Mouse (Mus musculus): ENCODE measurements around the gene Plcxd1. TPM values are rescaled to one million over a fixed set of nuclear protein-coding genes. Genes with fewer than 3 reads are reported as not detected.
"Not testable (repeated sequence)": the region's sequence is repeated elsewhere in the genome, so short reads cannot be mapped to it uniquely, and the experiment has no call there.

The Plcxd1 gene
- 1 to 10 TPM; 5.0 to 5.1 TPM for total RNA-seq (2021)
- long read RNA-seq, partial matches to known transcripts, result 5 of 10 reads
- long read RNA-seq, other reads (novel, unspliced or antisense), result 5 of 10 reads

- DNase-seq (ENCODE audit: low spot score in 2 of 2), result no peak
Observed at GRCm38 (mm10) chr5:110099656-110100580, at the start of gene Plcxd1. TSS of gene Plcxd1 (plus strand) at chr5:110099969.

GRCm38 (mm10) chr5:110057637-110058408 is 41.9 kb upstream of the Plcxd1 start:
- peak; percentile 77 to 91 for DNase-seq (ENCODE audit: low spot score in 2 of 2)

DNA sequence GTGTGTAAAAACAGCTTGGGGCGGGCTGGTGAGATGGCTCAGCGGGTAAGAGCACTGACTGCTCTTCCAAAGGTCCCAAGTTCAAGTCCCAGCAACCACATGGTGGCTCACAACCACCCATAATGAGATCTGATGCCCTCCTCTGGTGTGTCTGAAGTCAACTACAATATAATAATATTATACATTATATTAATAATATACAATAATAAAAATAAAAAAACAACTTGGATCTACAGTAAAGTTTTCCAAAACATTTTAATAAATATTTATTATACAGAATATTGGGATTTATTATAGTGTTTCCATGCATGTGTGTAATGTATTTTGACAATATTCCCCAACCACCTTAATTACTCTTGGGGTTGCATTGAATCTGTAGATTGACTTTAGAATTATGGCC is 27.4 kb upstream of the Plcxd1 start, which contains the start of gene Gm17655:
TSS of gene Gm17655 (minus strand) at position 101 of the 400 bp plus-strand sequence.
- DNase-seq (ENCODE audit: low spot score in 2 of 2), result not testable (repeated sequence)

DNA sequence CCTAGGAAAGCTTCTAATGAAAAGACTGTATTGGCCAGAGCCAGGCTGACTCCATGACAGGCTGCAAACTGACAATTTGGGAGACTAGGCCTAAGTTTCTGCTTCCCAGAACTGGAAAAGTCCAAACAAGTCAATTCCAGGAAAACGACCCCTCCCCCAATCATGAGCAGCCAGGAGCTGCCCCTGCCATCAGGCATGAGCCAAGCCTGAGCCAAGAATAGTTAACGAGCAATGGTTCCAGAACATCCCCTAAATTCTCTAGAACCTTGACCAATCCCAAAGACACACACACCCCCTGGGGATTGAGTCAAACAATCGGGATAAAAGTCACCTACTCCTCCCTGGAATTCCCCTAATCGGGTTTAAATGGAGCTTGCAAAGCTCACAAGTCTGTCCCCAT is 16.8 kb upstream of the Plcxd1 start:
- no peak for DNase-seq (ENCODE audit: low spot score in 2 of 2)

GRCm38 (mm10) chr5:110086161-110086866 is 13.5 kb upstream of the Plcxd1 start:
- DNase-seq (ENCODE audit: low spot score in 2 of 2), result no peak

DNA sequence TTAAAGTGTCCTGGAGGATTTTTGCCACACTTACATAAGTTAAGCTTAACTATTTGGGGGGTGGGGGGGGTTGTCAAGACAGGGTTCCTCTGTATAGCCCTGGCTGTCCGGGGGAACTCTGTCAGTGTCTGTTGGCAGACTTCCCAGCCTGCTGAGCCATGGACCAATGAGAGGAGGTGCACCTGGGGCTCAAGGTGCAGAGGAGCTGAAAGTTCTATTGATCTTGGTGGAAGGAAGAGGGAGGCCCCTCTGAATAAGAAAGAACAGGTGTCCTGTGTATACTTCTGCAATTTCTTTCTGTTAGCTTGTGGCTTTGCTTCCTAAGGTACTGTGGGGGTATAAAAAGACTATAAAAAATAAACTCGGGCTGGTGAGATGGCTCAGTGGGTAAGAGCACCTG is 8.2 kb upstream of the Plcxd1 start:
- DNase-seq (ENCODE audit: low spot score in 2 of 2), result no peak

DNA sequence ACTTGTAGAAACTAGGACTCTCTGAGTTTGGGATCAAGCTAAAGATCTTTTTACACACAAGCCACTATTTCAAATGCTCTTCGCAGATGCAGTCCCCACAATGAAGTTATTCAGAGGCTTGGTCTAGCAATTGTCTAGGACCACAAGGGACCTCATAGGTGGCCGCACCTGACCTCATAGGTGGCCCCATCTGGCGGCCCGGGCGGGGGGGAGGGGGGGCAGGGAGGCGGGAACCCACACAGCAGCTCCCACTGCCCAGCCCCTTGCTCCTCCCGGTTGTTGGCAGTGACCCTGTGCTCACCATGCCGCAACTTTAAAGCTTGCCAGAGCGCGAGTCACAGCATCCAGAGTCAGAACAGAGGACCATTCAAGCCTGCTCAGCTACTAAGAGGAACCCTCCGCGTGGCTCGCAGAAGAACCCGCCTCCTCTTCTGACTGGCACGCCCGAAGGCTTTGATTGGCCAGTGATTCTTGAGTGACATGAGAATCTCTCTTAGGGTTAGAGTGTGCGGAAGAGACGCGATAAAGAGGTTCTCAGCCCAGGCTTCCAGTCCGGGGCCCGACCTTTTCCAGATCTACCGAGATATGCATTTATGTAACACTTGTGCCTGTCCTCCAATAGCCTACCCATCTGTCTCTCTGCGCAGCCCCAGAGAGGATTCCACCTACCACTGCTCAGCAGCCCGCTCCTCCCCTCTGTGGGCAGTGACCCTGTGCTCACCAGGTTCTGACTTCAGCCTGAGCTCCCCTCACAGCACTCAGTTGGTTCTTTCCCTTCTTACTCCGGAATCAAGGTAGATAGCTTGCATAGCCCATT is 5.5 kb upstream of the Plcxd1 start, which contains the start of gene Gm35315:
TSS of gene Gm35315 (minus strand) at position 391 of the 817 bp plus-strand sequence.
- DNase-seq (ENCODE audit: low spot score in 2 of 2), result peak; percentile 84 to 94

DNA sequence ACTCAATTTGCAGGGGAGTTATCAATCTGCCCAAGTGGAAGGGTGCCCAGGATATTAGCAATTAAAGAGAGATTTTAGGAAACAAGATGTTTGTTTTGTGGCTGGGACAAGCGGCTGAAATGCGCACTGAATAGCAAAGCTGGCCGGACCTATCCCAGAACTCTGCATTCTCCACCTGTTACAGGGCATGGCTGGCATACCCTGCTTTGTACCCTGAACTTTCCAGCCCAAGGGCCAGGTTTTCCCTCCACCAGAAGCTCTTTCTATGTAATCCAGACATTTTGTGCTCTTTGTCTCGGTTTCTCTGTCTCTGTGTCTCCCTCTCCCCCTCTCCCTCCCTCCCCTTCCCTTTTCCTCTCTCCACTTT is 4.9 kb upstream of the Plcxd1 start:
- DNase-seq (ENCODE audit: low spot score in 2 of 2), result no peak

GRCm38 (mm10) chr5:110098991-110099477 is 735 bp upstream of the Plcxd1 start:
- DNase-seq (ENCODE audit: low spot score in 2 of 2), result peak in 1 of 2 experiments; percentile 22

- peak in 1 of 2 experiments; percentile 23 for DNase-seq (ENCODE audit: low spot score in 2 of 2)
Observed at GRCm38 (mm10) chr5:110100921-110101631, 1.3 kb downstream of the Plcxd1 start.

- DNase-seq (ENCODE audit: low spot score in 2 of 2), result peak in 1 of 2 experiments; percentile 35
Observed at GRCm38 (mm10) chr5:110101716-110102347, 2.1 kb downstream of the Plcxd1 start.

DNA sequence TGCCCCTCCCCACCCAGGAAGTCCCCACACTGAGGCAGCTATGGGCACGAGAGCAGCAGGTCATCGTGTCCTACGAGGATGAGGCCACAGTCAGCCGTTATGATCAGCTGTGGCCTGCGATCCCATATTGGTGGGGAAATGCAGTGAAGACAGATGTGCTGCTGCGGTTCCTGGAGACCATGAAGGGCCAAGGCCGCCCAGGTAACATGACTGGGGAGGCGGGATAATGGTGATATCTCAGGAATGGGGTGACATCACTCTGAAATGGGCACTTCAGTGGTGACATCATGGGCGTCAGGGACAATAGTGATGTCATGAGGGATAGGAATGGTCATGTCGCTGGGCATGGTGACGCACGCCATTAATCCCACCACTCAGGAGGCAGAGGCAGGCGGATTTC is 2.7 kb downstream of the Plcxd1 start:
- no peak for DNase-seq (ENCODE audit: low spot score in 2 of 2)

- DNase-seq (ENCODE audit: low spot score in 2 of 2), result no peak
Observed at GRCm38 (mm10) chr5:110102853-110103625, 3.3 kb downstream of the Plcxd1 start.

DNA sequence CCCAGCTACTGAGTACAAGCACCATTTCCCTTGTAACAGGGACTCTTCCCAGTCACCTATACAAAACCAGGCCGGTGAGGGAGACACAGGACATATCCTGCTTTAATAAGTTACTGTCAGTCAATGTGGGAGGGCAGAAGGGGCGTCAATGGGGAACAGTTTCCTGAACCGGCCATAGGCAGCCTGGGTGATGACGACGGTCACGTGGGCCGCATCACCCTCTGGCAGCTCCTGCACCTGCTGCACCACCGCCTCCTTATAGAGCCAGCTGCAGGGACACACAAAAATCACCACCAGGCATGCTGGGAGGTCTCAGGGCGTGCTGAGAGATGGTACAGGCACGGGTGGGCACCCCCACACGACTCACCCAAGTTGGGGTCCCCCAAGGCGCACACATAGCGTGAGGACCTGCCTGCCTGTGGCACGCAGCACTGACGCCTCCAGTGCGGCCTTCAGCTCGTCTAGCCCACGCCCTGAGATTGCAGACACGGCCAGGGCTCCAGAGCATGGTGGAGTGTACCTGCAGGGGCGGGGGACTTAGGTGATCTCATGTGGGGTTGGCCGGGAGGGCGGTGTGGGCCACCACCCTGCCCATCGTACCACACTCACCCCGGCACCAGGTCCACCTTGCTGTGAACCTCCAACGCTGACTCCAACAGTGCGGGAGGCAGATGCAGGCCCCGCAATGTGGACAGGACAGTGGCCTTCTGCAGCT is 4.3 kb downstream of the Plcxd1 start:
- no peak for DNase-seq (ENCODE audit: low spot score in 2 of 2)

DNA sequence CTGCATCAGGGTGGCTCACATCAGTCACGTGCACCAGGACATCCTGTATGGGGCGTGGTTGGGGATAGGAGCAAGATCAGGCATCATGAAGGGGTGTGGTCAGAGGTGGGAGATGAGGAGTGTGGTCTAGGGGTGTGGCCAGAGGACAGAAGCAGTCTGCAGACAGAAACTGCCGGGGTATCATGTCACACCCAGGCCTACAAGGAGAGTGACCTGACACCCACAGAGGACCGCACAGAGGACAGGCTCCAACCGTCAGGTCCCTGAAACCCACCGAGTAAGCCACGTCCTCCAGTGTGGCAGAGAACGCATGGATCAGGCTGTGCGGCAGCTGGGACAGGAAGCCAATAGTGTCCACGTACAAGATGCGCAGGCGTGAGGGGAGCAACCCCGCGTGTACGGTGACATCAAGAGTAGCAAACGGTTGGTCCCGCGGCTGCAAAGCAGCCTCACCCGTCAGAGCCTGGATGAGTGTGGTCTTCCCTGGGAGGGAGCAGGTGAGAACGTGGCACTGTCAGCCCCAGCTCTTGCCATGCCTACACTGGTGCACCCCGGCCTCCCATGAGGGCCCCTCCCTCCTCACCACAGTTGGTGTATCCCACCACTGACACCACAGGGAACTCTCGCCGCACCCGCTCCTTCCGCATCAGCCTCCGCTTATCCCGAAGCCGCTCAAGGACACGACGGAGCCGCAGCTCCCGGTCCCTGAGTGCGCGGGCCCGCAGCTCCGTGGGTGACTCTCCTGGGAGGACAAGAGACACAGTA is 5.0 kb downstream of the Plcxd1 start:
- DNase-seq (ENCODE audit: low spot score in 2 of 2), result no peak

- DNase-seq (ENCODE audit: low spot score in 2 of 2), result peak in 1 of 2 experiments; percentile 8
Observed at GRCm38 (mm10) chr5:110106140-110106871, 6.5 kb downstream of the Plcxd1 start.

Measured in layer of hippocampus, adult 18-20 months (tissue).